Mouse (Mus musculus) forebrain, embryonic 15.5 days (tissue): ENCODE results near the gene Limk2. TPM values are rescaled to one million over a fixed set of nuclear protein-coding genes. Genes with fewer than 3 reads are reported as not detected.
A peak's percentile ranks its signal among the peaks of the same experiment; 100 is the strongest.

ENCODE experiments used
- ATAC-seq: fragments of 200-750 bp; cut with Nextera tagmentation; replicated peaks from 2 replicates; pipeline ENCODE4 v1.8.0; 2017; ENCODE audit warnings: mild to moderate bottlenecking, moderate TSS enrichment, moderate library complexity
- H3K27ac ChIP-seq: fragments of 300-500 bp; sonication (generic); replicated peaks from 2 replicates; pipeline ENCODE4 v1.5.1; 2015; ENCODE audit warnings: mild to moderate bottlenecking, inconsistent platforms
- H3K27me3 ChIP-seq: fragments of 300-500 bp; sonication (generic); 2 replicates; pipeline ENCODE4 v1.6.1; 2015; ENCODE audit warnings: inconsistent platforms
- H3K36me3 ChIP-seq: fragments of 300-500 bp; sonication (generic); 2 replicates; pipeline ENCODE4 v1.6.1; 2015; ENCODE audit warnings: mild to moderate bottlenecking, inconsistent platforms
- H3K4me1 ChIP-seq: fragments of 300-500 bp; sonication (generic); 2 replicates; pipeline ENCODE4 v1.6.1; 2015; ENCODE audit warnings: inconsistent platforms
- H3K4me2 ChIP-seq: fragments of 300-500 bp; sonication (generic); replicated peaks from 2 replicates; pipeline ENCODE4 v1.6.1; 2015; ENCODE audit warnings: mild to moderate bottlenecking, inconsistent platforms
- H3K4me3 ChIP-seq: fragments of 300-500 bp; sonication (generic); 2 replicates; pipeline ENCODE4 v1.5.1; 2015; ENCODE audit warnings: mild to moderate bottlenecking, inconsistent platforms
- H3K9ac ChIP-seq: fragments of 300-500 bp; sonication (generic); replicated peaks from 2 replicates; pipeline ENCODE4 v1.6.1; 2015; ENCODE audit warnings: mild to moderate bottlenecking, inconsistent platforms
- H3K9me3 ChIP-seq: fragments of 300-500 bp; sonication (generic); 2 replicates; pipeline ENCODE4 v1.6.1; 2016; ENCODE audit warnings: inconsistent platforms
- WGBS: fragments of 180-500 bp; shearing (Covaris S2); methylation state at CpG from one replicate; pipeline ENCODE4 v1.1.7; 2015; ENCODE audit warnings: mixed read lengths; 5-methylcytosine and 5-hydroxymethylcytosine counted together
- polyA plus RNA-seq: library from polyadenylated mRNA; unstranded; fragments of >200 nt; fragmentation: Nextera tagmentation; extraction: Ambion mirVana; gene quantifications from 2 replicates; pipeline ENCODE4 v1.2.1, GENCODE M21; 2015

Limk2 gene
- polyA plus RNA-seq, 1 experiment from 2014 or later = 103 TPM

- Histone ChIP-seq H3K4me1 (peaks cover 16% of the 10 kb centered on the region), H3K9ac (no peak overlapping the region), H3K9me3 (no peaks in the 10 kb centered on the region), H3K36me3 (peaks cover 8% of the 10 kb centered on the region; the same call in 1 of the 2 replicates), H3K4me2 (no peak overlapping the region), H3K27me3 (no peaks in the 10 kb centered on the region), H3K27ac (no peak overlapping the region), H3K4me3 (no peak overlapping the region)
- ATAC-seq = no peak
- 80% methylated on average over 11 of the region's 11 CpGs for WGBS
Observed at GRCm38 (mm10) chr11:3328806-3329775, 79.9 kb downstream of the Limk2 start.

DNA sequence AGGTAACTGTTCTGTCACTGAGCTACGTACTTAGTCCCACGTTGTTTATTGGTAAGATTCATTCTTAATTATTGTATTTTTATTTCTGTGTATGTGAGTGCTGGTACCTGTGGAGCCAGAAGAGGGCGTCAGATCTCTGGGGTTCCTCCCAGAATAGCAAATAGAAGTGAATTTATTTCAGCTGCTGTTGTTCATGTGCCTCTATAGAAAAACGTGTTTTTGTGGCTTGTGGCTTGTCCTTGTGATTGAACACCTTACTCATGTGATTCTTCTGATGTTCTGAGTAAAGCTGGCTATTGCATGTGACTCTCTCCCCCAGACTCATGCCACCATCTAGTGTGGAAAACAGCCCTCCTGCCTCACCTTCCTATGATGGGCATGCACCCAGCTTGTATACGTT, 80.7 kb downstream of the Limk2 start:
- H3K4me3 ChIP-seq = no peak overlapping the region
- H3K36me3 ChIP-seq = peaks cover 1% of the 10 kb centered on the region; the same call in 1 of the 2 replicates
- H3K9ac ChIP-seq = no peak overlapping the region
- no peak for ATAC-seq
- H3K9me3 ChIP-seq = no peaks in the 10 kb centered on the region
- no peak overlapping the region for H3K27ac ChIP-seq
- H3K4me1 ChIP-seq = peaks cover 16% of the 10 kb centered on the region
- H3K4me2 ChIP-seq = no peak overlapping the region
- 78% methylated on average over 5 of the region's 5 CpGs for WGBS
- H3K27me3 ChIP-seq = no peaks in the 10 kb centered on the region

DNA sequence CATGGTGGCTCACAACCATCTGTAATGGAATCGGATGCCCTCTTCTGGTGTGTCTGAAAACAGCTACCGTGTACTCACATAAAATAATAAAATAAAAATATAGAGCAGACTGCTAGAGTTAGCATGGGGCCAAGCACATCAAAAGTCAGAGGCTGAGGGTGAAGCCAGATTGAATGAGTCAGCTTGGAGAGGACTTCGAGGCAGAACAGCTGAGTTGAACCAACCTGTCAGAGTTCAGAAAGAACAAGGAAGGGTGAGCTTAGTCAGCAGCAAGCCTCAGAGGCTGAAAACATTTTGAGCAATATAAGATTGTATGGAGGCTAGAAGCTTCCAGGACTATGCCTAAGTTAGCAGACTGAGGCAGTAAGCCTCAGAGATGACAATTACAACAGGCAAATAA, 90.7 kb downstream of the Limk2 start:
- Histone ChIP-seq H3K27me3 (no peaks in the 10 kb centered on the region), H3K27ac (no peak overlapping the region), H3K4me1 (no peaks in the 10 kb centered on the region), H3K9me3 (no peaks in the 10 kb centered on the region), H3K36me3 (no peaks in the 10 kb centered on the region; the same call in 1 of the 2 replicates), H3K9ac (no peak overlapping the region), H3K4me3 (no peak overlapping the region), H3K4me2 (no peak overlapping the region)
- 93% methylated on average over 3 of the region's 3 CpGs for WGBS
- ATAC-seq = no peak

DNA sequence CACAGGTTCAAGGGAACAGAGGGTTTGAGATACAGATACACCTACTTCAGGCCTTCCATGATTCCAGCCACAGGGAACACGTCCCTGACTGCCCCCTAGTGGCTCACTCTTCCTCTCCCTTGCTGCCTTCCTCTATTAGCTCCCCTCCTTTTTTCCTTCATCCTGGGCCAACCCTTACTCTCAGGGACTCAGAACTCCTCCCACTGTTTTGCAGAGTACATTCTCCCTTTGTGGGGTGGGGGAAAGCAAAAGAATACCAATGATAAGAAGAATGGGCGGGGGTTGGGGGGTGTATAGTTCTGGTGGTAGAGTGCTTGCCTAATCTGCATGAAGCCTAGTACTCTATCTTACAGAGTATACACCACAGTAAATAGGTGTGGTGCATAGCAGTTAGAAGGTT, 94.8 kb downstream of the Limk2 start:
- 20% methylated on average over 2 of the region's 2 CpGs for WGBS
- peaks cover 28% of the 10 kb centered on the region for H3K36me3 ChIP-seq

DNA sequence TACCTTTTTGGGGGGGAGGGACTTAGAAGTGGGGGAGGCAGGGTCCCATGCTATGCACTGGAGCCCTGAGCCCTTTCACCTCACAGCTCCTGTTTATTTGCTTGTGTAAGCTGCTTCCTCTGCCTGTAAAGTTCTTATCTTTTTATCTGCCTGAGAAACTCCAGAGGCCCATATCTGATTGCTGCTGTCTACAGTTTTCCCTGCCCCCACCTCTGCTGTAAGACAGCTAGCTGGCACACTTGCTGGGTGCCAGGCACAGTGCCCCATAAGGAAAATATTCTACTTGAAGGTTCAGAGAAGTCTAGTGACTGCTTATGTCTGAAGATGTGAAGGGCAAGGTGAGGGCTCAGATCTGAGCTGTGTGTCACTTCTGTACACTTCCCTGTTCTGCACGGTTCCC, 95.7 kb downstream of the Limk2 start:
- H3K36me3 ChIP-seq = peaks cover 36% of the 10 kb centered on the region

More for the DNA sequence above, 94.8 kb downstream of the Limk2 start:
- Histone ChIP-seq H3K4me2 (no peak overlapping the region), H3K4me3 (no peak overlapping the region), H3K9ac (no peak overlapping the region), H3K9me3 (no peaks in the 10 kb centered on the region), H3K4me1 (no peaks in the 10 kb centered on the region), H3K27ac (no peak overlapping the region), H3K27me3 (no peaks in the 10 kb centered on the region)
- ATAC-seq = peak; percentile 45; the same call in 1 of the 2 replicates

GRCm38 (mm10) chr11:3311586-3312347, 97.2 kb downstream of the Limk2 start:
- 90% methylated on average over 10 of the region's 10 CpGs for WGBS

More for the DNA sequence above, 95.7 kb downstream of the Limk2 start:
- peak; percentile 46; the same call in 1 of the 2 replicates for ATAC-seq
- no peaks in the 10 kb centered on the region for H3K27me3 ChIP-seq
- 87% methylated on average over 1 of the region's 1 CpGs for WGBS
- H3K4me1 ChIP-seq = no peaks in the 10 kb centered on the region
- no peak overlapping the region for H3K9ac ChIP-seq
- H3K27ac ChIP-seq = no peak overlapping the region
- no peaks in the 10 kb centered on the region for H3K9me3 ChIP-seq
- H3K4me3 ChIP-seq = no peak overlapping the region
- H3K4me2 ChIP-seq = no peak overlapping the region

GRCm38 (mm10) chr11:3310789-3311585, 98.0 kb downstream of the Limk2 start:
- no peaks in the 10 kb centered on the region for H3K9me3 ChIP-seq
- no peaks in the 10 kb centered on the region for H3K27me3 ChIP-seq
- no peak overlapping the region for H3K4me2 ChIP-seq
- no peak overlapping the region for H3K9ac ChIP-seq
- peaks cover 60% of the 10 kb centered on the region for H3K36me3 ChIP-seq
- no peak overlapping the region for H3K4me3 ChIP-seq
- H3K27ac ChIP-seq = 0 out of 2 replicates have a peak overlapping the region, but pooled peaks have one; percentile 3
- no peaks in the 10 kb centered on the region for H3K4me1 ChIP-seq
- no peak for ATAC-seq
- 91% methylated on average over 10 of the region's 10 CpGs for WGBS

More at GRCm38 (mm10) chr11:3311586-3312347, 97.2 kb downstream of the Limk2 start:
- Histone ChIP-seq H3K4me3 (no peak overlapping the region), H3K36me3 (peaks cover 52% of the 10 kb centered on the region), H3K9me3 (no peaks in the 10 kb centered on the region), H3K9ac (no peak overlapping the region), H3K4me2 (no peak overlapping the region), H3K4me1 (no peaks in the 10 kb centered on the region), H3K27ac (no peak overlapping the region), H3K27me3 (no peaks in the 10 kb centered on the region)
- no peak for ATAC-seq

GRCm38 (mm10) chr11:3309884-3310283, 99.1 kb downstream of the Limk2 start:
- Histone ChIP-seq H3K9ac (no peak overlapping the region), H3K36me3 (peaks cover 71% of the 10 kb centered on the region), H3K9me3 (no peaks in the 10 kb centered on the region), H3K4me3 (no peak overlapping the region), H3K4me2 (no peak overlapping the region), H3K4me1 (no peaks in the 10 kb centered on the region), H3K27me3 (no peaks in the 10 kb centered on the region), H3K27ac (no peak overlapping the region)
- no peak for ATAC-seq
- WGBS = 98% methylated on average over 4 of the region's 4 CpGs

- peaks cover 89% of the 10 kb centered on the region for H3K36me3 ChIP-seq
- H3K27ac ChIP-seq = no peak overlapping the region
- H3K9ac ChIP-seq = no peak overlapping the region
- no peak overlapping the region for H3K4me3 ChIP-seq
- no peaks in the 10 kb centered on the region for H3K9me3 ChIP-seq
- no peak overlapping the region for H3K4me2 ChIP-seq
- no peaks in the 10 kb centered on the region for H3K27me3 ChIP-seq
- WGBS = 90% methylated on average over 3 of the region's 3 CpGs
- ATAC-seq = no peak
- H3K4me1 ChIP-seq = peaks cover 2% of the 10 kb centered on the region
Observed at GRCm38 (mm10) chr11:3307875-3308274, 101.1 kb downstream of the Limk2 start.

DNA sequence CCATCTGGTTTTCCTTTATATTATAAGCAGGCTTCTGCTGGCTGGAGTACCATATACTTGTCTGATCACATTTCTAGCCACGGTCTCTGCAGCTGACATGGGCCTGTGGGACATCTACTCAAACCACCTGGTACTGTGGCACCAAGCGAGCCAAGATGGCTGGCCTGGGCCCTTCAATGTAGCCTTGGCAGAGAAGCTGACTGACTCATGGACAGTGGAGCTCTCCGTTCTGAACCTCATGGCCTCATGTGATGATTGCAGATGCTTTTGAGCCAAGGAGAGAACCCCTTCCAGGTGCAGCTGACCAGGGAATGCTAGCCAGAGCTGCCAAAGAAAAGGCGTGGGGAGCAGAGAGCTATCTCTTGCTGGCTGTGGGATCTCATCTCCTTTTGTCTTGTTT, 103.2 kb downstream of the Limk2 start:
- H3K9ac ChIP-seq = no peak overlapping the region
- ATAC-seq = no peak
- no peak overlapping the region for H3K4me2 ChIP-seq
- H3K27me3 ChIP-seq = no peaks in the 10 kb centered on the region
- H3K9me3 ChIP-seq = no peaks in the 10 kb centered on the region
- peaks cover 7% of the 10 kb centered on the region for H3K4me1 ChIP-seq
- WGBS = 95% methylated on average over 4 of the region's 4 CpGs
- H3K4me3 ChIP-seq = no peak overlapping the region
- H3K36me3 ChIP-seq = peaks cover 94% of the 10 kb centered on the region
- no peak overlapping the region for H3K27ac ChIP-seq

- Histone ChIP-seq H3K9me3 (no peaks in the 10 kb centered on the region), H3K27ac (no peak overlapping the region), H3K4me3 (no peak overlapping the region), H3K27me3 (no peaks in the 10 kb centered on the region), H3K4me2 (no peak overlapping the region), H3K36me3 (peaks cover 94% of the 10 kb centered on the region), H3K4me1 (peaks cover 7% of the 10 kb centered on the region), H3K9ac (no peak overlapping the region)
- 82% methylated on average over 4 of the region's 4 CpGs for WGBS
- ATAC-seq = no peak
Observed at GRCm38 (mm10) chr11:3302792-3303191, 106.2 kb downstream of the Limk2 start.
